Mouse (Mus musculus) gastrocnemius, postnatal 10 days (tissue): ENCODE measurements around the gene Cacfd1. TPM values are rescaled to one million over a fixed set of nuclear protein-coding genes. Genes with fewer than 3 reads are reported as not detected.

Source experiments
- DNase-seq: peaks from one replicate; pipeline ENCODE4 v3.0.0; 2021; ENCODE audit warnings: mixed read lengths
- long read RNA-seq, 2 experiments: library from polyadenylated mRNA; stranded (forward); transcript quantifications; one replicate each; pipeline ENCODE4 v2.0.0; 2021
- total RNA-seq, 2 experiments: library from RNA; stranded (reverse); gene quantifications; 2 replicates each; pipeline ENCODE4 v1.2.3; 2021

The Cacfd1 gene
- total RNA-seq = 10 to 100 TPM; 24.0 to 26.2 TPM
- long read RNA-seq, experiment 1, transcript Cacfd1-205 (5 exons, 2,689 nt) = major isoform, 32 of 47 reads
- long read RNA-seq, experiment 1, partial matches to known transcripts = 3 of 47 reads
- long read RNA-seq, experiment 1, other reads (novel, unspliced or antisense) = 7 of 47 reads
- long read RNA-seq, experiment 2, transcript Cacfd1-205 (5 exons, 2,689 nt) = major isoform, 33 of 40 reads
- long read RNA-seq, experiment 2, partial matches to known transcripts = 3 of 40 reads
- long read RNA-seq, experiment 2, other reads (novel, unspliced or antisense) = 2 of 40 reads

DNA sequence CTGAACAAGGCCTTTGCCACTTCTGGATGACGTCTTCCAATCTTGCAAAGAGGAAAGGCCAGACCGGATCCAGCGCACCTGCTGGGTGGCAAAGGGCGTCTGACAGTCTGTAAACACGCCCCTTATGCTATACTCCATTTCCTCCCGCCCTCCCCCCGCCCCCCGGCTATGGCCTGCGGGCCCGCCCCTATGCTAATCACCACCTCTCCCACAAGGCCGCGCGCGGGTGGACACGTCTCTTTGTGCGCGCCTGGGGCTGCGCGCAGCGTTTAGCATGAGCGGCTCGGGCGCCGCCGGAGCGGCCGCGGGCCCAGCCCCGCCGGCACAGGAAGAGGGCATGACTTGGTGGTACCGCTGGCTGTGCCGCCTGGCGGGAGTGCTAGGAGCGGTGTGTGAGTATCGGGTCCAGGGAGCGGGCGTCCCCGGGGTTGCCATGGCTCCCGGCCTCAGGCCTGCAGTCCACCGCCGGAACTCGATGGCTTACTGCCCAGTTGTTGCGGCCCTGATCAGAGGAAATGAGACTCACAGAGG, at the start of gene Cacfd1:
Gene Cacfd1 (plus strand): TSS at position 213 of the 531 bp plus-strand sequence.
- DNase-seq = peak; percentile 84

DNA sequence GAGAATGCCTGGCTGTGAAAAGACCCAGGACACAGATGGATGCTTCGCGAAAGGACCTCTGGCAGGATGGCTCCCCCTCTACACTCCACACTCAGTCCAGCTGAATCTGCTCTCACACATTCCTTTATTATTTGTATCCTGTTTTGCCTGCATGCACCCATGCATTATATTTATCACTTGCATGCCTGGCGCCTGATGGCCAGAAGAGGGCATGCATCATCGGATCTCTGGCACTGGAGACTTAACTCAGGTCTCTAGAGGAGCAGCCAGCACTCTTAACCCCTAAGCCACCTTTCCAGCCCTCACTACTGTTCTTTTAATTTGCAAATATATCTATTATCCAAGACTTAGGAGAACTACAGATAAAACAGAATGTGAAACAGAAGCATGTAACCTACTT, 49.0 kb upstream of the Cacfd1 start:
- no peak for DNase-seq

DNA sequence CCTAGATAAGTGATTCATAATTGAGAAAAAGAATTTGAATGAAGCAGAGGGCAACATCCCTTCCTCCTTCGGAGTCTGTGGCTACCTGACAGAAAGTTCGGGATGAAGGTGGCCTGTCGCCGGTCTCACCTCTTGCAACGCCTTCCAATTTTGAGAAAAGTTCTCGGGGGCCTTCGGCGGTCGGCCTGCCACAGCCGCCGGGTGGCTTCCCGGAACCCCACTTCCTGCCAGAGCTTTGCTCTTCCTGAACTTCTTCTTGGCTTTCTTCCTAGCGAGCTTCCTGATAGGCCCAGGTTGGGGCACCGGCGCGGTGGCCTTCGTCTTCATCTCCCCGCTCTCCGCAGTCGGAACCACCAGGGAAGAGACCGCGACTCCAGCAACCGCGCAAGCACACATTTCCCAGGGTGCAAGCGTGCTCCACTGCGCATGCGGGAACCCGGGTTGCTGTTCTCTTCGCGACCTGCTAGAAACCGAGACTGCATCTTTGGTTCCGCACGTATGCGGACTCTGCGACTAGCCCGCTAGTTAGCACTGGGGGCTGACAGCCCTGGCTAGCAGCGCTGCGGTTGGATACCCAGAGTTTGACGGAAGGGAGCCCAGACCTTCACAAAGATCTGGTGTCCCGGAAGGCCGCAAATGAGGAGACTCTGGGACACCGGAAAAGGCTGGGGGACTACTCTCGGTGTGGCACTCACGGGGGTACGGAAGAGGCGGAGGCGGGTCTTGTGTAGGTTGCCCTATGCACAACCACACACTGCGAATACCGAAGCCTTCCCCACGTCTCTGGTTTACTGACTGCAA, 45.6 kb upstream of the Cacfd1 start, which contains the start of gene Rexo4:
Gene Rexo4 (minus strand): TSS at position 464 of the 801 bp plus-strand sequence.
- DNase-seq = peak; percentile 96

DNA sequence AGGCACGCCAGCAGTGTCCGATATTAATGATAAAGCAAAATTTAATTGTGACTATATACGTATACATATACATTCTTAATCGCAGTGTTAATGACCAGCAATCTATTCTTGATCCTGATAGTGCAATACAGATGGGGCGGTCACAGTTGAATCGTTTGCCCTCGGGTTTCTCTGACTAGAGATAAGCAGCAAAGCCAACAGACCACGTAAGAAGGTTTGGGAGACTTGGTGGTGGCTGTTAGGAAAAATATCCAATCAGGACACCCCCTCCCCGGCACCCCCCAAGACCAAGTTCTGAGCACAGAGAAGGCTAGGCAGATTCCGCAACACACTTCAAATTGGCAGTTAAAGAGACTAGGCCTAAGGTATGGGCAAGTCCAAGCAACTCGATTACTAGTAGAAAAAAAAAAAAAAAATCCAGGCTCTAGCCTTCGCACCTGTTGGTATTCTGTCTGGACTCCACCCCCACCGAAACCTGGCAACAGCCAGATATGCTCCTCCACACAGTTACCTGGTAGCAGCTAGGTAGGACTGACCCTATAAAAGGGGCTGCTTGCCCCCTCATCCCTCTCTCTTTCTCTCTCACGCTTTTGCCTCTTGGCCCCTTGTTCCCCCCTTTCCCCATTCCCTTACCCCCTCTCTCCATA, 44.9 kb upstream of the Cacfd1 start:
- no peak for DNase-seq

DNA sequence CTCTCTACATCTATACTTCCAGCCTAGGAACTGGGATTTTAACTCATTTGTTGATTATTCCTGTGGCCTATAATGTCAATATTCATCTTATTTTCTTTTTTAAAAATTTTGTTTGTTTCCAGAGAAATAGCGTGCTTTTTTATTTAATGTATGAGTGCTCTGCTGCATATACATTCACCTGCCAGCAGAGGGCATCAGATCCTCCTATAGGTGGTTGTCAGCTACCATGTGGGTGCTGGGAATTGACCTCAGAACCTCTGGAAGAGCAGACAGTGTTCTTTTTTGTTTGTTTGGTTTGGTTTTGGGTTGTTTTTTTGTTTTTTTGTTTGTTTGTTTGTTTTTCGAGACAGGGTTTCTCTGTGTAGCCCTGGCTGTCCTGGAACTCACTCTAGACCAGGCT, 42.5 kb upstream of the Cacfd1 start:
- DNase-seq = no peak

DNA sequence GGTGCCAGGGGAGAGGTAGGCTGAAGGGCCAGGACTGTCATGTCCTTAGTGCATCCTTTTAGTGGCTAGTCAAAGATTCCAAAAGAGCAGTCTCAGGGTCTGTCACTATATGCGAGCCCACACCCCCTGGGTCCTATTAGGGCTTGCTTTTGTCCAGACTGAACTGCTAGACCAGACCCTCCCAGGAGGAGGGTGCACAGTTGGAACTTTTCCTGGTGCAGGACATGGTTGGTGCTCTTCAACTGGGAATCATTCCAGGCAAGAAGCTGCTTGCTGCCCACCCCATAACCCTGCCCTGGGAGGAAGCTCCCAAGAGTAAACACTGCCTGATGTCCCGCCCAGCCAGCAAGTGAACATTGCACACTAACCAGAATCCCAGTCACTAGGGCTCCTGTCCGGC, 36.6 kb upstream of the Cacfd1 start, which contains the start of gene Adamts13:
Gene Adamts13 (plus strand): TSS at position 301 of the 400 bp plus-strand sequence.
- DNase-seq = no peak

DNA sequence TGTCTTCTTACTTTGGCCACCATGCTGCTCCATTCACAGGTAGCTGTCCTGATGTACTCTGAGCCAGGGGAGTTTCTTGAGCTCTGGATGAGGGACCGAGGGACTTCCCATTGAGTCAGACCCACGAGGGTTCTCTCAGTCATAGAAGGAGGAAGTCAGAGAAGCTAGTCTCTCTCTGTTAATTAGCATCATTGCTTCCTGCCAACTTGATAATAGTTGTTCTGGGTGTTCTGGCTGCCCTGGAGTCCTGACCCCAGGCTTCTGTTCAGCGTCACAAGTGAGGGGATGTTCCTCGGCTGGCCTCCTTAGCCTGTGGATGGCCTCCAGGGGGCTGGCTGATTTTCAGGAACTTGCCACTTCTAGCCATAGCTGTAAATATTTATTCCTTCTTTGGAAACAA, 35.8 kb upstream of the Cacfd1 start:
- no peak for DNase-seq

DNA sequence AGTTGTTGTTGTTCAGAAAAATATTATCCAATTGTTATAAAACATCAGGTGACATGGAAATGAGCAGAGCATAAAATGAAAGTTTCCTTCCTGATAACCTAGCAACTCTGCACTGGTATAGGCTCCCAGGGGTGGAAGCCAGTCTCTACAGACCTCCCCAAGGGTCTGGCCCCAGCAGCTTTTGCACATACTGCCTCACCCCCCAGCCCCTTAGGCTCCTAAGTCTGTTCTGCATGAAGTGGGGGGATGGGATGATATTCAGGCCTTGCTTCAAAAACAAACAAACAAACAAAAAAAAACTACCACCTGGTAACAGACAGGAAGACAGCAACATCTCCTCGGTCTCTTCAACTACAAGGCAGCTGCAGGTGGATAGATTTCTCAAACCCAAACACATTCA, 29.4 kb upstream of the Cacfd1 start:
- DNase-seq = no peak

DNA sequence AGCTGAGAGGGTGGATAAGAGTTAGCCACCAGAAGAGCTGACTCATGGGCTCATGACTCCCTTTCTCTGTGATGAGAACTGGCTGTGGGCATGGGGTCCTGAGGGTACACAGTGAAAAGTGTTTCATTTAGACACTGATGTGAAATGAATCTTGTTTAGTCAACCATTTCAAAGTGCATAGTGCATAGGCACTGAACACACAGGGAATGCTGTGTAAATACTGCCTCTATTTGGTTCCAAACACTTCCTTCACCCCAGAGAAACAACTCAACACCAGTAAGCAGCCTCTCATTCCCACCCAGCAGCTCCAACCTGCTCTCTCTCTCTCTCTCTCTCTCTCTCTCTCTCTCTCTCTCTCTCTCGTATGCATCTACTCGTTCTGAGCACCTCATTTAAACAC, 25.5 kb upstream of the Cacfd1 start:
- DNase-seq = no peak

DNA sequence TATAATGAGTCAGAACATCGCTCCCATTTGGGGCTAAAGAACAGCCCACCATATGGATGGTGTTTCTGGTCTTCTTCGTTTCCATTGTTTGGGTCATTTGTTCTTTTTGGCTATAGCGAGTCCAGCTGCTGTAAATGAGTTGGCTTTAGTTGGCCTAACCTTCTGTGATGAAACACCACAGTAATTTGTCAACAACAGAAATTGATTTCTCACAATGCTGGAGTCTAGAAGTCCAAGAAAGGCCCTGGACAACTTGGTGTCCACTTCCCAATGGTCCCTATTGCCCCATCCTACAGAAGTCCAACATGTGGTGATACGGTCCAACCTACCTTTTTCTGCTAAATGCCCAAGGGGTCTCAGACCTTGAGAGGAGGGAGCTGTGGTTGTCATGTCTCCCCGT, 25.1 kb upstream of the Cacfd1 start:
- DNase-seq = no peak

DNA sequence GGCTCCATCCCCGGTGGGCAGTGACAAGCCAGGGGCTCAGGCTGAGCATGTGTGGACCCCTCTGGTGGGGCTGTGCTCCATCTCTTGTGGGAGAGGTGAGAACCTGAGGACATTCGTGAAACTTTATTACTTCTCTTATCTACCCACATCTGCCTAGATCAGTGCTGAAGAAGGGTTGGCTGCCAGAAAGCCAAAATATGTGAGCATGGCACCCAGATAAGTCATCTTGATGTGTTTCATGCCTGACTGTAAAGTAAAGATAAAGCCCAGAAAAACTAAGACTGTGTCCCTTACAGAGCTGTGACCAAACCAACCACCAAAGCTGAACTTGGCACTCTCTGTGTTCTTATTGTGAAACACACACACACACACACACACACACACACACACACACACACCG, 15.8 kb upstream of the Cacfd1 start:
- DNase-seq = no peak

DNA sequence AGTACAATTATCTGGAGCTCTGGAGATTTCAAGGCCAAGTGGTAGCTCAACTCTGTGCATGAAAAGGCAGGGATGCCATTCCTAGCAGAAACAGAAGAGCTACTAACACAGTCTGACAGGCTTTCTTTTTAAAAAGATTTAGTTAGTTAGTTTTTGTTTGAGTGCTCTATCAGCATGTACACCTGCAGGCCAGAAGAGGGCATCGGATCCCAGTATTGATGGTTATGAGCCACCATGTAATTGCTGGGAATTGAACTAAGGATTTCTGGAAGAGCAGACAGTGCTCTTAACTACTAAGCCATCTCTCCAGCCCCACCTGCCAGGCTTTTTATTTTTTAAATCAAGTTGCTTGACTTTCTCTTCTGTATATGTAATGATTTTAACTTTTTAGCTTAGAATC, 12.2 kb upstream of the Cacfd1 start:
- DNase-seq = no peak

DNA sequence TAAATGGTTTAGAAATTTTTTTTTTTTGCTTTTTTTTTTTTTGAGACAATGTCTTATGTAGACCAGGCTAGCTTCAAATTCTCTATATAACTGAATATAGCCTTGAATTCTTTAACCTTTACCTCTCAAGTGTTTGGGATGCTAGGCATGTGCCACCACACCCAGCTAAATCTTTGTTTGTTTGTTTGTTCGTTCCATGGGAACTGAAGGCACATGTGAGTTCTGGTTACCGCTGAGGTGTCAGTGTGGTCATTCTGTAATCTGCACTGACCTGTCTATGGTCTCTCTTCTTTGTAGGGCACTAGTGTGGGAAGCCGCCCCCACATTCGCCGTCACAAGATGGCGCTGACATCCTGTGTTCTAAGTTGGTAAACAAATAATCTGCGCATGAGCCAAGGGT, 11.7 kb upstream of the Cacfd1 start:
- DNase-seq = no peak

DNA sequence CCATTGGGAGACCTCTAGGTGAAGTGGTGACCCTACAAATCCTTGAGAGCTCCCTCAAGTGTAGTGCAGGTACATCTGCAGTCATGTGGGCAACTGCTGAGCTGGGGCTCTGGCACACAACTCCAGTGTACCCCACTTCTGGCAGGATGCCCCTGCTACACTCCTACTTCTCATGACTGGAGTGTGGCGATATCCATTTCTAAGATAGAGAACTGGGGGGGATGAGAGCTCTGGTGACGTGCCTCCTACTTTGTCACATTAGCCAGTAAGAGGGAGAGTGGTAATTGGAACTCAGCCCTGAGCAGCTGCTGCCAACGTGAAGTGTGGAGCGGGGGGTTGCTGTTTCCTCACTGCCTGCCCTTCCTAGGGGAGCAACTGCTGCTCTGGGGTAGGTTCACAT, 3.5 kb upstream of the Cacfd1 start:
- no peak for DNase-seq

DNA sequence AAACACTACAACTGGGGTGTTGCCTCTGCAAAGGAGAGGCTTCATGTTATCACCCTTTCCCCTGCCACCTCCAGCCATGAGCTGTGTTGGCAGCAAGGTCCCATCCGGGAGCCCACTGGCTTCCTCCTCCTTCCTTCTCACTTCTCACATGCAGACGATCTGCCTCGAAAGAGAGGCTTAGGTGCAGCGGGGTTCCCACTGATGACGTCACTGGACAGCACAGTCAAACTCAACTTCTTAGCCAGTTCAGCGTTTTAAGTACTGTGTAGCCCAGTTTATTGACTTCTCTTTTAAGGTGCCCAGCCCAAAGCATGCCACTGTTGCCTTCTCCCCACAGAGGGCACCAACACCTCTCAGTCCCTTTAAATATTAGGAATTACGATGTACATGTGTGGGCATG, 2.0 kb upstream of the Cacfd1 start:
- no peak for DNase-seq

DNA sequence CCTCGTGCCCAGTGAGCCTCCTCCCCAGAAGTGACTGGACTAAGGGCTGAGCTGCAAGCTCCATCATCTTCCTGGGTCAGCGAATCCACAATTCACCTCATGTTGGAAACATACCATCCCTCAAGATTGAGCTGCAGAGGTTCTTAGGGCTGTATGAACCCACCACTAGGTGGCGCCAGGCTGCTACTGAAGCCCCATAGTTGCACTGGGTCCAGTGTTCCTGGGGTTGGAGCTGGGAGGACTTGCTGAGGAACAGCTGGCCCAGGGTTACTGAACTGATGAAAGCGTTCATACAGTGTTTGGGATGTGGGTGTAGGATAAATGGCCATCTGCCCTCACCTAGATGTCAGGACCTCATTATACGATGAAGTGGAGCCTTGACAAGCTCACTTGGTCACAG, 8.1 kb downstream of the Cacfd1 start:
- peak; percentile 84 for DNase-seq

DNA sequence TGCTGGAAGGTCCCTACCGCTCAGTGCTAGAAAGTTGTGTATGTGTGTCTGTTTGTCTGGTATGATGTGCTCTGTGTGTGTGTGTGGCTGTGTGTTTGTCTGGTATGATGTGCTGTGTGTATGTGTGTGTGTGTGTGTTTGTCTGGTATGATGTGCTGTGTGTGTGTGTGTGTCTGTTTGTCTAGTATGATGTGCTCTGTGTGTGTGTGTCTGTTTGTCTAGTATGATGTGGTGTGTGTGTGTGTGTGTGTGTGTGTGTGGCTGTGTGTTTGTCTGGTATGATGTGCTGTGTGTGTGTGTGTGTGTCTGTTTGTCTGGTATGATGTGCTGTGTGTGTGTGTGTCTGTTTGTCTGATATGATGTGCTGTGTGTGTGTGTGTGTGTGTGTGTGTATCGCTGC, 9.8 kb downstream of the Cacfd1 start:
- DNase-seq = no peak

DNA sequence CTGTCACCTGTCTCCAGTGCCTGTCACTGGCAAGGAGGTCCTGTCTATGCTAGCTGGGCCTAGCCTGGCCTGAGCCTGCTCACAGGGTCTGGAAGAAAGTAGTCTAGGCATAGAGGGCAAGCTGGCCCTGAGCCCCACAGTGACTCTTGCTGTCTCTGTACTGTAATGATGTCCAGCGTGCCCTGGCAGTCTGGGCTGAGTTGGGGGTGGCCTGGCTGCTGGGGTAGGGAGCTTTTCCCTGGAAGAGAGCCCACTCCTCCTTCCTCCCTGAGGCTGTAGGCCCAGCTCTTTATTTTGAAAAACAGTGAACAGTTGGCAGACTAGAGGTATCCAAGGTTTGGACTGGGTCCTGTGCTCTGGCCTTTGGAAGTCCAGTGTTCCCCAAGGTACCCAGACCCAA, 11.4 kb downstream of the Cacfd1 start:
- no peak for DNase-seq

DNA sequence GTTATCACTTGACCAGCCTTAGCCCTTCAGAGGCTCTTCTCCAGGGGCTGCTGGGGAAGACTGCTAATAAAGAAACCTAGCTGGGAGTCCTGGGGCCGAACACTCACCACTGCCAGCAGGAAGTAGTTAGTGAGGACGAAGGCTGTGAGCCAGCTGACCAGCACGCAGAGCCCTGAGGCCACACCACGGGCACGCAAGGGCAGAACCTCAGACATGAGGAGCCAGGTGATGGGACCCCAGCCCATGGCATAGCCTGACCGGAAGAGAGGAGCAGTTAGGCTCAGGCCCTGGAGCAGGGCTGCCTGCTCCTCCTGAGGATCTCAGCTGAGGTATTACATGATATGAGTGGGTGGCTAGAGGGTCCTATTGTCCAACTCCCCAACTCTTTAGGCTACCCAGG, 12.9 kb downstream of the Cacfd1 start:
- DNase-seq = no peak

DNA sequence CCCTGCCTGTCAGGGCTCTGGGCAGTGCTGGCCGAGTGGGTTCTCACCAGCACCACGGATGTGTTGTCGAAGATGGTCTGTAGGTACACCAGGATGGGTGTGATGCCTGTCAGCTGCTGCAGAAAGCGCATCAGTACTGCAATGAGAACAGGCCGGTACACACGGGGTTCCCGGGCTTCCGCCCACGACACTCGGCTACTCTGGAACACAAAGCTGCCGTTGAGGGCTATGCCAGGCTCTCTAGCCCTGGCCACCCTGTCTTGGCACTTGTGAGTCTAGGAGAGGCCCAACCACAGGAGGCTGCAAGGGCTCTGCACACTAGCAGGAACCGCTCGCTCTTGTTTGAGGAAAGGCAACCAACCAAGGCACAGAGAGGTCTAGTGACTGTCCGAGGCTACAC, 14.4 kb downstream of the Cacfd1 start:
- no peak for DNase-seq

DNA sequence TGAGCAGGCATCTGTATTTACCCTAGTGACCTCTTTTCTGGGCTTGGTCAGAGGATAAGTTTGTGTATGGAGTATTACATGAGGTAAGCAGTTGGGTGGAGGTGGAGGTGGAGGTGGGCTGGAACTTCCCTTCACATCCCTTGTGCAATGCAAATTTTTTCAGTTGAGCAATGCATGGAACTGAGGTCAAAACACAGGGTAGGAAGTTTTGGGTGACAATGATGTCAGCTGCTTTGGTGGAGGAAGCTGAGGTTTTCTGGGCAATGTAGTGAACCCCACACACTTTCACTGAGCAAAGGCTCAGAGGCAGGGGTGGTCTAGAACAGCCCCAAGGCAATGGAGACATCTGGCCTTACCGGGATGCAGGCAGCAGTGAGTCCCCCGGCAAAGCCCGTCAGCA, 15.8 kb downstream of the Cacfd1 start:
- no peak for DNase-seq

DNA sequence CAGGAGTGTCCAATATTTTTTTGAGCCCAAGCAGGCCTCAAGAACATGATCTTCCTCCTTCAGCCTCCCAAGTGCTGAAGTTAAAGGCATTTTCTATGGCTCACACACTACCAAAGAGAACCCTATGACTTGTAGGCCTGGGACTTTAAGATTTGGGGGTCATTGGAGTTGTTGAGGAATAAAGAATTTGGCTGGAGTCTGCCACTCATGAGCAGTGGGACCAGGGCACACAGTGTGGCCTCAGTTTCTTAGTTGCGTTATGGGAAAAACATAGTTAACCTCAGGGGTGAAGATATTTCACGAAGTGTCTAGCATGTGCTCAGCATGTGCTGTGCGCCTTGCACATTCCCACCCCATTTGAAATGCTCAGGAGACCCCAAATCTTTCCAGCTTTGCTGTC, 16.6 kb downstream of the Cacfd1 start:
- no peak for DNase-seq
